Mouse (Mus musculus) hindbrain, embryonic 10.5 days (tissue): ENCODE data around the gene Gcgr. TPM values are rescaled to one million over a fixed set of nuclear protein-coding genes. Genes with fewer than 3 reads are reported as not detected.
A peak's percentile ranks its signal among the peaks of the same experiment; 100 is the strongest.

Source experiments
- DNase-seq: peaks from one replicate; pipeline ENCODE4 v3.0.0-alpha.2; 2017; ENCODE audit warnings: low spot score
- H3K27ac ChIP-seq: fragments of 300-500 bp; sonication (generic); 2 replicates; pipeline ENCODE4 v1.5.1; 2016; ENCODE audit warnings: mild to moderate bottlenecking, moderate library complexity
- H3K27me3 ChIP-seq: fragments of 300-500 bp; sonication (generic); 2 replicates; pipeline ENCODE4 v1.6.1; 2016; ENCODE audit warnings: mild to moderate bottlenecking; ENCODE audit not compliant: poor library complexity, insufficient read depth, severe bottlenecking
- H3K36me3 ChIP-seq: fragments of 300-500 bp; sonication (generic); 2 replicates; pipeline ENCODE4 v1.6.1; 2016; ENCODE audit warnings: mild to moderate bottlenecking, moderate library complexity
- H3K4me1 ChIP-seq: fragments of 300-500 bp; sonication (generic); replicated peaks from 2 replicates; pipeline ENCODE4 v1.6.1; 2016; ENCODE audit warnings: mild to moderate bottlenecking
- H3K4me3 ChIP-seq: fragments of 300-500 bp; sonication (generic); 2 replicates; pipeline ENCODE4 v1.5.1; 2016; ENCODE audit warnings: mild to moderate bottlenecking, moderate library complexity
- H3K9me3 ChIP-seq: fragments of 300-500 bp; sonication (generic); 2 replicates; pipeline ENCODE4 v1.6.1; 2016; ENCODE audit warnings: mild to moderate bottlenecking, moderate library complexity
- WGBS: fragments of 180-500 bp; shearing (Covaris S2); methylation state at CpG from one replicate; pipeline ENCODE4 v1.1.7; 2016; 5-methylcytosine and 5-hydroxymethylcytosine counted together
- polyA plus RNA-seq: library from polyadenylated mRNA; unstranded; fragments of >200 nt; fragmentation: Nextera tagmentation; extraction: Ambion mirVana; gene quantifications from 2 replicates; pipeline ENCODE4 v1.2.1, GENCODE M21; 2016

Gene Gcgr
- polyA plus RNA-seq, 1 experiment from 2014 or later: 0.14 TPM

GRCm38 (mm10) chr11:120527690-120528354 is 2.7 kb upstream of the Gcgr start:
- Histone ChIP-seq H3K27me3 (peaks cover 56% of the 10 kb centered on the region), H3K36me3 (no peaks in the 10 kb centered on the region), H3K4me1 (peaks cover 28% of the 10 kb centered on the region), H3K9me3 (no peaks in the 10 kb centered on the region), H3K27ac (no peak overlapping the region), H3K4me3 (no peak overlapping the region)
- DNase-seq: no peak
- 80% methylated on average over 9 of the region's 9 CpGs for WGBS

GRCm38 (mm10) chr11:120528903-120529302 is 1.6 kb upstream of the Gcgr start:
- H3K4me3 ChIP-seq: no peak overlapping the region
- H3K9me3 ChIP-seq: no peaks in the 10 kb centered on the region
- peaks cover 28% of the 10 kb centered on the region for H3K4me1 ChIP-seq
- 45% methylated on average over 4 of the region's 4 CpGs for WGBS
- DNase-seq: no peak
- peaks cover 67% of the 10 kb centered on the region for H3K27me3 ChIP-seq
- no peaks in the 10 kb centered on the region for H3K36me3 ChIP-seq
- H3K27ac ChIP-seq: 0 out of 2 replicates have a peak overlapping the region, but pooled peaks have one; percentile 2

- H3K4me3 ChIP-seq: no peak overlapping the region
- peaks cover 82% of the 10 kb centered on the region for H3K27me3 ChIP-seq
- no peak for DNase-seq
- no peaks in the 10 kb centered on the region for H3K9me3 ChIP-seq
- 31% methylated on average over 9 of the region's 9 CpGs for WGBS
- no peaks in the 10 kb centered on the region for H3K36me3 ChIP-seq
- peaks cover 28% of the 10 kb centered on the region for H3K4me1 ChIP-seq
- no peak overlapping the region for H3K27ac ChIP-seq
Measured at GRCm38 (mm10) chr11:120531646-120532045, 1.1 kb downstream of the Gcgr start.

GRCm38 (mm10) chr11:120534093-120534492 is 3.6 kb downstream of the Gcgr start:
- Histone ChIP-seq H3K27me3 (peaks cover 69% of the 10 kb centered on the region), H3K36me3 (no peaks in the 10 kb centered on the region), H3K4me3 (no peak overlapping the region), H3K27ac (no peak overlapping the region), H3K4me1 (peaks cover 30% of the 10 kb centered on the region), H3K9me3 (no peaks in the 10 kb centered on the region)
- DNase-seq: no peak
- WGBS: 84% methylated on average over 8 of the region's 8 CpGs

- Histone ChIP-seq H3K27me3 (peaks cover 58% of the 10 kb centered on the region), H3K9me3 (no peaks in the 10 kb centered on the region), H3K4me1 (peaks cover 34% of the 10 kb centered on the region), H3K27ac (no peak overlapping the region), H3K36me3 (no peaks in the 10 kb centered on the region), H3K4me3 (no peak overlapping the region)
- no peak for DNase-seq
- WGBS: 85% methylated on average over 3 of the region's 3 CpGs
Measured at GRCm38 (mm10) chr11:120535145-120535544, 4.6 kb downstream of the Gcgr start.

- DNase-seq: no peak
- no peaks in the 10 kb centered on the region for H3K36me3 ChIP-seq
- 74% methylated on average over 3 of the region's 3 CpGs for WGBS
- H3K27me3 ChIP-seq: peaks cover 52% of the 10 kb centered on the region
- H3K4me1 ChIP-seq: peaks cover 29% of the 10 kb centered on the region
- no peak overlapping the region for H3K4me3 ChIP-seq
- H3K27ac ChIP-seq: no peak overlapping the region
- H3K9me3 ChIP-seq: no peaks in the 10 kb centered on the region
Measured at GRCm38 (mm10) chr11:120535804-120536203, 5.3 kb downstream of the Gcgr start.

GRCm38 (mm10) chr11:120538485-120538884 is 8.0 kb downstream of the Gcgr start:
- peaks cover 21% of the 10 kb centered on the region for H3K36me3 ChIP-seq
- 82% methylated on average over 3 of the region's 3 CpGs for WGBS
- no peaks in the 10 kb centered on the region for H3K9me3 ChIP-seq
- peaks cover 26% of the 10 kb centered on the region for H3K4me1 ChIP-seq
- H3K27ac ChIP-seq: peak overlapping the region; percentile 67
- no peak for DNase-seq
- H3K27me3 ChIP-seq: peaks cover 25% of the 10 kb centered on the region
- 0 out of 2 replicates have a peak overlapping the region, but pooled peaks have one; percentile 2 for H3K4me3 ChIP-seq

GRCm38 (mm10) chr11:120538955-120539284 is 8.4 kb downstream of the Gcgr start:
- H3K4me3 ChIP-seq: peak overlapping the region; percentile 26; the same call in 1 of the 2 replicates
- H3K4me1 ChIP-seq: peaks cover 26% of the 10 kb centered on the region
- 56% methylated on average over 8 of the region's 8 CpGs for WGBS
- peaks cover 26% of the 10 kb centered on the region for H3K36me3 ChIP-seq
- no peaks in the 10 kb centered on the region for H3K9me3 ChIP-seq
- DNase-seq: no peak
- peaks cover 20% of the 10 kb centered on the region; the same call in 1 of the 2 replicates for H3K27me3 ChIP-seq
- peak overlapping the region; percentile 67 for H3K27ac ChIP-seq

GRCm38 (mm10) chr11:120539285-120540014 is 9.0 kb downstream of the Gcgr start:
- H3K36me3 ChIP-seq: peaks cover 31% of the 10 kb centered on the region
- 26% methylated on average over 10 of the region's 10 CpGs for WGBS
- peak overlapping the region; percentile 67 for H3K27ac ChIP-seq
- peak overlapping the region; percentile 26 for H3K4me3 ChIP-seq
- H3K9me3 ChIP-seq: no peaks in the 10 kb centered on the region
- H3K4me1 ChIP-seq: peaks cover 26% of the 10 kb centered on the region
- H3K27me3 ChIP-seq: peaks cover 15% of the 10 kb centered on the region; the same call in 1 of the 2 replicates
- DNase-seq: peak; percentile 34

- H3K36me3 ChIP-seq: peaks cover 55% of the 10 kb centered on the region
- 50% methylated on average over 4 of the region's 4 CpGs for WGBS
- H3K4me3 ChIP-seq: no peak overlapping the region
- H3K9me3 ChIP-seq: no peaks in the 10 kb centered on the region
- no peak overlapping the region for H3K27ac ChIP-seq
- peaks cover 26% of the 10 kb centered on the region for H3K4me1 ChIP-seq
- peak; percentile 26 for DNase-seq
- H3K27me3 ChIP-seq: 0 out of 2 replicates have a peak, but pooled peaks cover 2% of the 10 kb centered on the region
Measured at GRCm38 (mm10) chr11:120541907-120542306, 11.4 kb downstream of the Gcgr start.

GRCm38 (mm10) chr11:120542376-120542775 is 11.9 kb downstream of the Gcgr start:
- no peaks in the 10 kb centered on the region for H3K27me3 ChIP-seq

GRCm38 (mm10) chr11:120545964-120546363 is 15.5 kb downstream of the Gcgr start:
- H3K36me3 ChIP-seq: peaks cover 66% of the 10 kb centered on the region
- no peak overlapping the region for H3K4me3 ChIP-seq
- H3K4me1 ChIP-seq: peaks cover 39% of the 10 kb centered on the region
- no peaks in the 10 kb centered on the region for H3K27me3 ChIP-seq
- H3K27ac ChIP-seq: no peak overlapping the region
- 95% methylated on average over 3 of the region's 3 CpGs for WGBS
- no peaks in the 10 kb centered on the region for H3K9me3 ChIP-seq
- DNase-seq: no peak

More at GRCm38 (mm10) chr11:120542376-120542775, 11.9 kb downstream of the Gcgr start:
- Histone ChIP-seq H3K4me3 (no peak overlapping the region), H3K27ac (no peak overlapping the region), H3K36me3 (peaks cover 58% of the 10 kb centered on the region), H3K4me1 (peaks cover 28% of the 10 kb centered on the region), H3K9me3 (no peaks in the 10 kb centered on the region)
- 91% methylated on average over 6 of the region's 6 CpGs for WGBS
- no peak for DNase-seq

GRCm38 (mm10) chr11:120547469-120547868 is 17.0 kb downstream of the Gcgr start:
- 69% methylated on average over 2 of the region's 2 CpGs for whole genome bisulfite sequencing
- DNase-seq: no peak
- Histone ChIP-seq H3K4me1 (peaks cover 39% of the 10 kb centered on the region), H3K27me3 (no peaks in the 10 kb centered on the region), H3K27ac (no peak overlapping the region), H3K9me3 (no peaks in the 10 kb centered on the region), H3K36me3 (peaks cover 58% of the 10 kb centered on the region), H3K4me3 (peak overlapping the region; percentile 100; the same call in 1 of the 2 replicates)
